Mouse (Mus musculus): Measurements from ENCODE around the gene Sf3a1.

Sf3a1 gene

DNA sequence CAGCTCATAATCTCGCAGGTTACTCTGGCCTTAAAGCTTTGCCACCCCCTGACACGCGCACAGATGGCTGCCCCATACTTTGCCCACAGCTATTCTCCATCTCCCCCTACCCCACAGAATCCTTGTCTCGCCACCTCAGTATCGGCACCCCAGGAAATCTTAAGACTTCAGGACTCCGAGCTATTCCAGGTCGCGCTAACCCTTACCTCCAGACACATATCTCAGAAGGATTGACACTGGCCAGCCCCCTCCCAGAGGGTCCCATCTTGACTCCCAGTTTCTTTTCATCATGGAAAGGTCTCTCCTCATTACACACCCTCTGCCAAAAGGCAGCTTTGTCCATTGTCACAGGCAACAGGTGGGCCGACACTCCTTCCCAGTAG lies 27.2 kb downstream of the Sf3a1 start:
- no peak for DNase-seq

DNA sequence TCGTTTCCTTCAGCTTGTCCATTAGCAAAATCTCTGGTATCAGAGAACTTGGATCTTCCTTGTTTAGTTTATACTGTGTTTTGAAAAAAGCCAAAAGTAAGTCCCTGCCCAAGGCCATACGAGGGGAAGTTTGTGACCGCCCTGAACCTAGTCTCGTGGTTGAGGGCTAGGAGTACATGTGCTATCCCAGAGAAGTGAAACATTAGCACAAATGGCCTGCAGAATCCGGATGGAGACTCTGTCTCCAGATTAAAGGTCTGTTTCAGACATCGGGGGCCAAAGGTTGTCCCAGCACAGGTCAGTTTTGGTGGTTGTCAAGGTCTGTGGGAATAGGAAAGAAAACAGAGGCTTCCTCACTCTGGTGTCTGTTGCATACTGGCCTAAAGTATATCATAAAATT lies 29.0 kb downstream of the Sf3a1 start:
- DNase-seq = no peak

DNA sequence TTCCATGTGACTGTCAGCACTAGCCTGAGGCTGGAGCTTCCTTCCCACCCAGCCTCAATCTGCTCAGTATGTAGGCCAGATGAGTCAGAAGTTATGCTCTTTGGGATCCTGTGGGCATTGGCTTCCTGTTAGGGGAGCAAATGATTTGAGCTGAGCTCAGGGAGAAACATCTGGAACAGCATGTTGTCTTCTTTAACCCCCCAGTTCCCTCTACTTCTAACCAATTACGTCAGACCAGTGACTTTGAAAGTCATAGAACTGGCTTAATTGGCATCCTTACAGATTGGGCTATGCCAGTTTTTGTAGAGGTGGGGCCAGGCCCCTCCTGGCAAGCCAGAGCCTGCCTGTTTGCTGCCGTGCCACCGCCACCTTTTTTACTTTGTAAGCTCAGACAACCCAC lies 30.5 kb downstream of the Sf3a1 start:
- DNase-seq = no peak

DNA sequence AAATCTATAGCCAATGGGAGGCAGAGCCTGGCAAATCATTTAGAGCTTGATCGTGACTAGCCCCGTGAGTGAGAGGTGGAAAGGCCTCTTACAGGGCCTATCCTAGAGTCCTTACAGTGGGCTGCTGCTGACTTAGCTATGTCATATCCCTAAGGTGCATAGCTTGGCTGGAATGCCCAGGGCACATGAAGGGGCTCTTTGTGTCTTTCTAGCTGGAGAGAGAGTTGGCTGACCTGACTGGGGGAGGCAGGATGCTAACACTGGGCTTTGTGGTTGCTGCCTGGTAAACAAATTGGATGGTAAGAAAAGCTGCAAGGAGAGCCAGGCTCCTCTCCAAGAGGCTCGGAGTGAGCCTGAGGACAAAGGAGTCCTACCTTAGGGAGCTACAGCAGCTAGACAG lies 32.6 kb downstream of the Sf3a1 start:
- no peak for DNase-seq

DNA sequence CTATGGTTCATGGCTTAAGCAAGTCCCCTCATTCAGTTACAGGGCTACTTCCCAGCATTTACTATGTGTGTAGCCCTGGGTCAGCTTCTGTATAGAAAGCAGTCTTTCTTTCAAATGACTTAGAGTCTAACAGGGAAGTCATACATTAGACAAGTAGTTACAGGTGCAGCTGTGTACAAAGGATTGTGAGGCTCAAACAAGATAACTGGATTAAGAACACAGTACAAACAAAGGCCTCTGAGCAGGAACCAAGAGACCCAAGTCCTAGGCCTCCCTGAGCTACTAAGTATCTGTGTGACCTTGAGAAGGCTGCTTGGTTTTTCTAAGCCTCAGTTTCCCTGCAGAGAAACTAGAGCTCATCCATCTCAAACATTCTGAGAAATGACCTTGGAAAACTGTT lies 33.3 kb downstream of the Sf3a1 start:
- no peak for DNase-seq

DNA sequence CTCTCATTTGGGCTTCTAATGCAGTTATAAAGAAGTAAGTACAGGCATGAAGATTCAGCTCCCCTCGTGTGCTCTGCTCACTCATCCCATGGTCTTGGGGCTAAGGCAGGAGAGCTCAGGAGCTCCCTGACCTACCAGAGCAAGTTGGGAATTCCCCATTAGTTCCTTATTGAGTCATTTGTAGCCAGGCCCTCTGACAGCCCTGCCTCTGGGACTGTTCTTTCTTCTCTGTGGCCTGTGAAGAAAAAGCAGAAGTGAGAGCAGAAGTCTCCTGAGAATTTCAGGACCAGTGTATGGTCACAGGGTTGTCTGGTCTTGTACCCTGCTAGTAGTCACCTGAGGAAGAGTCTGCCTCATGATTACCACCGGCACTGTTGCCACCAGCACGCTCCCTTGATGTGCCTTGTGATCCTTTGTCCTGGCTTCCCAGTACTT lies 35.5 kb downstream of the Sf3a1 start:
- DNase-seq = no peak

DNA sequence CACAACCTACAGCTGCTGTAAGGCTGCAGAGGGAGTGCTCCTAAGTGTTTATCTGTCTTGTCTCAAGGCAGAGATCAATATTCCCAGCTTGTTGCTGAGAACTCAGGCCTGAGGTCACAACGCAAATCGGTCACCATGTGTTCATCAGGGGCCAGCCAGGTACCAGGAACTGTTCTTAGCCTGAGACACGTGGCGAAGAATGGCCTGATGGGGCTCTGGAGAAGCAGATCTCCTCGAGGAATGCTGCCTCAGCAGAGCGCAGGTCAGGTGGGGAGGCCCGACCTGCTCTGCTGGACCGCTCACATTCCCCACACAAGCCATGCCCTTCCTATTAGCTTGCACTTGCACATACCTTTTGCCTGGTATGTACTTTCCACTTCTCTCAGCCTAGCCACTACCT lies 36.5 kb downstream of the Sf3a1 start:
- no peak for DNase-seq

DNA sequence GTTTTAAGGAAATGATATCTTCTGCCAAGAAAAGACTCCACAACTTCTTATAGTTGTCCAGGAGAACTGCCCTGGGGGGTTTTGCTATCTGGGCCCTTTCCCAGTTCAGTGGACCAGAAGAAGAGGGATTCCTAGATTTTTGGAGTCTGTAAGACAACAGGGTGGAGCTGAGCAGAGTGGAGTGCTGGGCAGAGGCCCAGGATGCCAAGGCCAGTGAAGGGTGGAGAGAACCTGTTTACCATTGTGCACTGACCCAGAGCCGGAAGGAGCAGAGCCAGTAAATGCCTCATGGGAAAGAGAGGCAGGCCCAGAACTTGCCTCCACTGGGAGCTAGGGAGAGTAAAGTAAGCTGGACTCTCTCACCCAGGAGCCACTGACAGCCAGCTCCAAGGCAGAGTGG lies 37.5 kb downstream of the Sf3a1 start:
- no peak for DNase-seq

DNA sequence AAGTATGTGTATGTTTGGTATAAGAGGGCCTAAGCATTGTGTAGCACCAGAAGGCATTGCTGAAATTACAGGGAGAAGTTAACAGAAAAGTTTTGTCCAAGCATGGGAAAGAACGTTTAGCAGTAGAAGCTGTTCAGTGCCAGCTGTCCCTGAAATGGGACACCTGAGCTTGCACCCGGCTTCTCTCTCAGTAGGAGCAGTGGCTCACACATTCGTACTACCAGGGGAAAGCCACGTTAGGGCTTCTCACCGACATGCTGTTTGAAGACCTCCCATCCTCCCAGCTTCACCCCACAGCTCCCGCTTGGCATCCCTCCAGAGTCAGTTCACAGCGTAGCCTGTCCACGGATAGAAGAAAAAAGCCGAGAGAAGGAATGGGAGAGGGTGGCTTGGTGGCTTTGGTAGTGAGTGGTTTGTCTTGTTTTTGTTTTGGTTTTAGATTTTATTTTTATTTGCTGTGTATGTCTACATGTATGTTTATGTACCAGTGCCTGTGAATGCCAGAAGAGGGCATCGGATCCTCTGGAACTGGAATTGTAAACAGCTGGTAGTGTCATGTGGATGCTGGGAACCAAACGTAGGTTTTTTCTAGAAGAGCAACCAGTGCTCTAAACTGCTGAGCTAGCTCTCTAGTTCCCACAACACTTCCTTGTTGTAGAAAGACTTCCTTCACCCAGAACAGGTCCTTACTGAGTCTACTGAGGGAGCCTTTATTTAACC lies 42.0 kb downstream of the Sf3a1 start:
- DNase-seq = no peak

DNA sequence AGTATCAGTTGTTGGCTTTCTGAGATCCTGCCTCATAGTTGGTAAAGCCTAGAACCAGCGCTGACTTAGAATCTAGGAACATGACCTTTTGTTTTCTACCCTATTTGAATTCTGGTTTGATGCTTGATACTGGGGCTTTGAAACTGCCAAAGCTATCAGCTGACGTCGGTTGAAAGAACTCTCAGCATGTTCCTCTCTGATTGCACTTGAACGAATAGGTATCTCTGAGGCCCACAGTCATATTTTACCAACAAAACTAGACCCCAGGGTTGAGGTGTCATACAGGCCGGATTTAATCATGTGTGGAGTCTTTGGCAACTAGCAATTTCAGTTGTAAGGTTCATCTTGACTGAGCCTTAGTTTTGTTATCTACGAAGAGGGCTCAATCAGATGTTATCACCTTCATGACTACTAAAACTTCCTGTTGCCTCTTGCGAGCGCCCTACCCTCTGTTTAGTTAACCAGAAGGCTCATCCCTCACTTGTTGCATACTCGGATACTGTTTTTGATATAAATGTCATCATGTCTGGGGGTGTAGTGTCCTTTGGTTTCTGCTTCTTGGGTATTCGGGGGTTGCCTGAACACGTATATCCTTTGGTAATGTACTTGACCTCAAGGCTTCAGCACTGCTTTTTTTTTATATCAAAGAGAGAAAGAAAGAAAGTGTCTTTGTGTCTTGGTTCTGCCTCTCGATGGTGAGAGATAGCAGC lies 43.0 kb downstream of the Sf3a1 start:
- peak in 1 of 2 experiments; percentile 17 for DNase-seq

DNA sequence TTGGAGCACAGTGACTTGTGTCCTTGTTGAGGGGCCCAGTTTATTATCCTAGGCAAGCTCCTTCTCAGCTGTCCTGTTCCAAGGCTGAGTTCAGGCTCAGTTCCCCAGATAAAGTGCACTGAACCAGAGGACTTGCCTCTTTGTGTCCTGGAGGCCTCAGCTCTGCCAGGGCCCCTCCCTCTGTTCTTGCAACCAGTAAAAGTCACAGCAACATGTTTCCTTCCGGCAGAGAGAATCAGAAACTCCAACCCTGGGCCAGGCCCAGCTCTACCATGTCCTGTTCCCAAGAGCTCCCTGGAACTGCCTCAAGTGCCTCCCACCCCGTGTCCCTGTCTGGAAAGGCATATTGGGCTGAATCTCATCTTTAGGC lies 43.5 kb downstream of the Sf3a1 start:
- peak; percentile 54 to 71 for DNase-seq

DNA sequence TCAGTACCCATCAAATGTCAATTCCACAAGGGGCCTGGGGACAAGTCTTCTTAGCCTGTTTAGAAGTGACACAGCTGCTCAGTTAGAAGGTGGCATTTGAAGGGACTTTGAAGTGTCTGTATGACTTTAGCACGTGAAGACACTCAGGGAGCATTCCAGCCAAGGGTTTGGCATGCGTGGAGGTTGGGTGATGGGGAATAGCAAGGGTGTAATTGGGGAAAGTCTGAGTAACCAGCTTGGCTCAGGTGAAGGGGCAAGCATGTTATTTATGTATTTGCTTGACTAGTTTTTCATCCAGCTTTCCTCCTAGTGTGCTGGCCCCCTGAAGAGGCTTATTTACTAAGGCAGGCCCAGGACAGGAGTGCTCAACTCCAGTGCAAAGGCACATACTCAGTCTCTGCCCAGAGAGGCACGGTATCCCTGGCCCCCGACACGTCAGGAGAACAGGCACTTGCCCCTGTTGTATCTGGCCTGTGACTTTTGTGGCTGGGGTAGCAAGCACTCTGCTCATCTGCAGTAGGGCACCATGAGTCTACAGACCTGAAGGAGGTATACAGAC lies 45.0 kb downstream of the Sf3a1 start:
- DNase-seq = no peak

DNA sequence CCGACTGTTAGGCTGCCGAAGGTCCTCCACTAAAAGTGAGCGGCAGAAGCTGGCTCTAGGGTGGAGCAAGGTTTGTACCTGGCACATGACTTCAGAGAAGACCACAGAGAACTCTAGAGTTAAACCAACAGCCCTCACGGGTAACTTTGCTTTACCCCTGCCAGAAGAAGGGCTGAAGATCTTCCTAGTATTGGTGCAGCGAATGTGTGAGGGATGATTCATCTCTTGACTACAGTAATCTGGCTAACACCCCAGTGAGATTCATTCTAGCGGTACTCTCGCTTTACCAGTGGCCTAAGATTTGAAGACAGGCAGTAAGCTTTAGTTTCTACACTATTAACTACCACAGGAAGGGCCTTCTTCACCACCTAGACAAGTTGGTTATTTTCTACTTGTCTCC lies 45.8 kb downstream of the Sf3a1 start:
- no peak for DNase-seq

DNA sequence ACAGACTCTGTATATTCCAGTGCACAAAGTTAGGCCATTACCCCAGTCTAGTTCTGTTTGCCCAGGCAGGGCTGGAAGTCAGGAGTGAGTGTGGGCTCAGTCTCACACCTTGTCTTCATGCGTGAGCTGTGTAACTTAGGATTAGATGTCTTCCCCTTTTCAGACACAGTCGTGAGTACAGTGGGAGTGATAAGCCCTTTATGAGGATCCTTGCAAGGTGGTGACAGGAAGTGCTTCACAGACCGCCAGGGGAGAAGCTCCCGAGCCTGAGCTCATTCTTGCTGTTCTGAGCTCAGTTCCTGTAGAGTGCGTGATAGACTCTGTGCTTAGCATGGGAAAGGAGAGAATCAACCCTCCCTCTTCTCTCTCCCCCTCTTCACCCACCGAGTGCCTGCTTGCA lies 46.4 kb downstream of the Sf3a1 start:
- peak; percentile 39 to 54 for DNase-seq

DNA sequence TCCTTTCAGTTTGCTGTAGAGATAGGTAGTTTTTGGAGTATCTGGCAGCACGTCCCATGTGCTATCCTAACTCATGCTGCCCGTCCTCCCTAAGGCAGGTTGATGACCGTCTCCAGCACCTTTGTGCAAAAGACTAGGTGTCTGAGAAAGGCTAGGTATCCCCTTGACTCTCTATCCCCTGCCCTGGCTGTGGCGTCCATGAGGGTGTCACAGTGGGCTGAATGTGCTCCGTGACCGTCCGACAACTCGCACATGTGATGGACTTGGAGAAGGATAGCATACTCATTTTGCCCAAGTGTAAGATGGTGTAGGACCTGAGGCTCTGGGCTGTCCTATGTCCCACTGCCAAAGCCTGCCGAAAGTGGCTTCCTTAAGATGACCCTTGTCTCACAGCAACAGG lies 47.5 kb downstream of the Sf3a1 start:
- no peak for DNase-seq

DNA sequence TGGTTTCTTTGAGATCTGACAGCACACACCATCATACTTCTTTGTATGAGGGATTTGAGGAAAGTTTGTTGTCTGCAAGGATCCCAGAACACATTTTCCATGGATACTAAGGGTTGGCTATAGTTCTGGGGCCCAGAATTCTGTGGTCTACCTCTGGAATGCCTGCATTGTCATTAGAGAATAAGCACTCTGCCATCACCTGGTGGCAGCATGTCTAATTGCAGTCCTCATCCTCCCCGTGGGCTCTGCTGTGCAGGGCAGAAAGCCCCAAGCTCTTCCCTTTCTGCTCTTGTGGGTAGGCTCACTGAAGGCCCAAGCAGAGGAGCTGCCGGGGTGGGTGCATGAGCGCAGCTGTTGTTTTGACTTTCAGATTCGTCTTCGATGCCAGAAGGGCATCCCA lies 49.4 kb downstream of the Sf3a1 start:
- DNase-seq = peak in 1 of 2 experiments; percentile 20

DNA sequence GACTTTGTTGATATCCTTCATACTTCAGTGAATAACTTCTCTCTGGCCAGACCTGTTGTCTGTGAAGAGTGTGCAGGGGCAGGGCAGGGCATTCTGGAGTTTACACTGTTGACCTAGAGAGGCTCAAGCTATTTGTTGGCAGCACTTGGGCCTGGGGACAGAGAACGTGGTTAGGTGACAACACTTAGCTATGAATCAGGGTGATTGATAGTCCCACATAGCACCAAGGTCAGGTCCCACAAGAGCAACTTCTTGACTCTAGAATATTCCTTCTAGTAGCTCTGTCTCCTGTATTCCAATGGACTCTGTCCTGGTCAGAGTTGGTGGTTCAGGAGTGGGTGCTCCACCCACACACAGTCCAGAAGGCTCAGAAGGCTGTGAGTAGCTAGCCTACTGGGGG lies 50.6 kb downstream of the Sf3a1 start:
- no peak for DNase-seq

DNA sequence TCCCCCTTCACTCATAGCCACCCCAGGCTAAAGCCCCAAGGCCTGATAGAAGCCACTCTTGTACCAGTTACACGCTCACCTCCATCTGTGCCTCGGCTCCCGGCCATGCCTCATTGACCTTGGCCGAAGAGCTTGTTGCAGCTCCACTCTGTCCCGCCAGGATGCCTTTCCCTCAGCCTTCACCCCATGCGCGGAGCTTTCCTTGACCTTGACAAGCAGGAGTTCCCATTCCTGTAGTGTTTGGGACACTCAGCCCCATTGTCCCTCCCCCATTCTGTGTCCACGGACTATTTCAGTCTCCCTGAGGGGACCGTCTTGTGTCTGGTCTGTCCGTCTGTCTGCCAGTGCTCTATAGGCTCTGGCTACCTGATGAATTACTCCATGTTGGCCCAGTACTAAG lies 53.0 kb downstream of the Sf3a1 start:
- no peak for DNase-seq

DNA sequence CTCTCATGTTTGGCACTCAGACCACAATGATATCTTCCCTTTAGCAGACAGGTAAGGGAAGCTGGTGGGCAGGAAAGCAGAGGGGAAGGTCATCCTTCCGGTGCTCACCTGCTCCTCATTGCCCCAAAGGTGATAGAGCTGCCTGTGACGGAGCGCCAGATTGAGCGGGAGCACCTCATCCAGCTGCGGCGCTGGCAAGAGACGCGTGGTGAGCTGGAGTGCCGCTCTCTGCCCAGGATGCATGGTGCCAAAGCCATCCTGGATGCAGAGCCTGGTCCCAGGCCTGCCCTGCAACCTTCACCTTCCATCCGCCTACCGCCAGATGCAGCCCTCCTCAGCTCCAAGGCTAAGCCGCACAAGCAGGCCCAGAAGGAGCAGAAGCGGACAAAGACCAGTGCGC lies 54.4 kb downstream of the Sf3a1 start:
- DNase-seq = no peak

DNA sequence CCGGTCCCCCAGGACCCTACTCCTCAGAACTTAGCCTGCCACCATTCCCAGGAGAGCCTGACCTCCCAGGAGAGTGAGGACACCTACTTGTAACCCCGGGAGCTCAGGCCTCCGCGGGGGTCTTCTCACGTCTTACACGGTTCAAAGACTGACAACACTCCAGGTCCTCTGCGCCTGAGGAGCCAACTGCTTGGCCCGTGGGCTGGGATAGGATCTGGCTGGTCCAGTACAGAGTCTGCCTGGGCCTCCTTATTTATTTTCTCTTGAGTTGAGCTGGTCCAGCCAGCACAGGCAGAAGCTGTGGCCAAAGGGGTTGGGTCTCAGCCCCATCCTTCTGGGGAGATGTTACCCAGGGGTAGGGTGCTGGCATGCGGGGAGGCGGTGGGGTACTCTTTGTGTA lies 54.9 kb downstream of the Sf3a1 start:
- DNase-seq = no peak

DNA sequence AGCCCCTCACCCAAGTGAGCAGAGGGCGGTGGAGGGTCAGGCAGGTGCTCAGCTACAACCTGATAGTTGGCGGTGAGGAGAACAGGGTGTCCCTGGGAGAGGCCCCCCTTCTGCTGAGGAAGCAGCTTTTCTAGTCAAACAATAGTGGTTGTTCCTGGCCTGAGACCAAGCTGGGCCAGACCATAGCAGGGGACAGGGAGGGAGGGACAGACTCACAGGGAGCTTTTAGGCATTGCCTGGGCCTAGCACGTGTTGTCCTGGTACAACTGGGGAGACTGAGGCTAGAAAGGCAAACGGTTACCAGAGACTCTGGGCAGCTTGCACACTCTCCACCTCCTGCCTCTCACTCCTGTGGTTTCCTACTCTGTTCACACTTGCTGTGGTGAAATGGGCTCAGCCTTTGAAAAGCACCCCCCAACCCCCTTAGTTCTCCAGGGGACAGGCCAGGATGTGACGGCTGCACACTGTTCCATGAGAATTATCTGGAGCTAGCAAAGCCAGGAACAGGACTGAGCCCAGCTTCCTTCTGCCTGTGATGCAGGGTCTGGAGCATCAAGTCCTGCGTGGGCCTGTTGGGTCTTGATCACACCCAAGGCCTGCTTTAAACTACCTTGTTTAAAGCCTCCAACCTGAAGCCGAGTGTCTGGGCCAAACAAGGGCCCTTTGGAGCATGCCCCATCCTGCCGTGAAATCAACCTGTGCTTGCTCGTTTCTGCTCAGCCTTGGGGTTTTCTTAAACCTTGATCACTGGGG lies 56.3 kb downstream of the Sf3a1 start:
- no peak for DNase-seq

DNA sequence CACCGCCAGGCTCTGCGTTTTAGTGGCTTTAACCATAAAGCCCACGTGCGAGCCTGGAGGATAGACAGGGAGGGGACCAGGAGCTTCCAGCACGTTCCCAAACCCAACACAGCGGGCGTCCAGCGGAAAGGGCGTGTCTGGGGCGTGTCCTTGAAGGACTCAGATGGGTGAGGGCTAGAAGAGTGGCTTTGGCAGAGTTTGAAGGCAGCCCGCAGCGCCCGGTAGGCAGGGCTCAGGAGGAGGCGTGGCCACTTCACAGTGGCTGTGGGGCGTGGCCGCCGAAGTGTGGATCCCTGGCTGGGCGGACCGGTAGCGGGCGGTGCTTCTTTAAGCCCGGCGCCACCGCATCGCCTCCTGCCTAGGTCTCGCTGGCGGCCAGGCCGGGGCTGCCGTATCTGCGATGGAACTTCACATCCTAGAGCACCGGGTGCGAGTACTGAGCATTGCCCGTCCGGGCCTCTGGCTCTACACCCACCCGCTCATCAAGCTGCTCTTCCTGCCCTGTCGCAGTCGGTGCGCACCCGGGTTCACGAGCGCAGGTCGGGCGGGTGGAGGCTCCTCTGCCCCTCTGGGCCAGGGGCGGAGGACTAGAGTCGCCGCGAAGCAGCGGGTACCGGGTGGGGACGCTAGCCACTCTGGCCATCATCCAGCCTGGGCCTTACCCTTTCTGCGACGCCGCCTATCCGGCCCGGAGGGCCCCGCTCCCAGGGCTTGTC lies 57.9 kb downstream of the Sf3a1 start, which contains the start of gene Castor1:
Gene Castor1, plus strand, starts transcription at position 312 of the 716 bp plus-strand sequence.
- peak; percentile 86 to 88 for DNase-seq

DNA sequence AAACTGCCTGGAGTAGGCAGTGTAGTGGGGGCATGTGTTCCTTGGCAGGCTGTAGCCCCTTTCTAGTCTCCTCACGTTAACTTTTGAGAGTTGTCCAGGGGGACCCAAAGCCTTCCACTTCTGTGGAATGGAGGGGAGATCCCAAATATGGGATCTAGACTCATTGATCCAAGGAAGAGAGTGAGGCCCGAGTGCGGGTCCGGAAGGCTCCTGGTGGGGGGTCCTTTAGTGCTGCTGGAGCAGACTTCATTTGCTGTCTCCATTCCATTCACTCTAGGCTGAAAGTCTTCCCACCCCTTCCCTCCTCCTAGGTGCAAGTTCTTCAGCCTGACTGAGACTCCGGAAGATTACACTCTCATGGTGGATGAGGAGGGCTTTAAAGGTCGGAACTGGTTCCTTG lies 58.5 kb downstream of the Sf3a1 start:
- no peak for DNase-seq
